Mouse (Mus musculus) liver, adult 2 months (tissue): Measurements from ENCODE around the gene Bicral. TPM values are rescaled to one million over a fixed set of nuclear protein-coding genes. Genes with fewer than 3 reads are reported as not detected.

Source experiments
- DNase-seq: peaks from one replicate; pipeline ENCODE4 v3.0.0-alpha.2; 2011; ENCODE audit warnings: low read depth, low spot score; ENCODE audit errors: extremely low read depth
- H3K27ac ChIP-seq: fragments of 200-500 bp; replicated peaks from 2 replicates; pipeline ENCODE4 v1.5.1; 2012; ENCODE audit warnings: low read depth, mild to moderate bottlenecking, control low read depth, inconsistent platforms, low read length; ENCODE audit not compliant: insufficient read depth
- H3K27me3 ChIP-seq: fragments of 200-500 bp; 2 replicates; pipeline ENCODE4 v1.6.1; 2012; ENCODE audit warnings: mild to moderate bottlenecking, moderate library complexity, low read length, inconsistent platforms; ENCODE audit not compliant: control insufficient read depth, insufficient read depth
- H3K36me3 ChIP-seq: fragments of 200-500 bp; 2 replicates; pipeline ENCODE4 v1.6.1; 2012; ENCODE audit warnings: low read length, inconsistent platforms; ENCODE audit not compliant: control insufficient read depth, insufficient read depth
- H3K4me1 ChIP-seq: fragments of 200-500 bp; 2 replicates; pipeline ENCODE4 v1.6.1; 2011; ENCODE audit warnings: low read length; ENCODE audit not compliant: control insufficient read depth, insufficient read depth
- H3K4me3 ChIP-seq: fragments of 200-500 bp; 2 replicates; pipeline ENCODE4 v1.5.1; 2011; ENCODE audit warnings: low read depth, mild to moderate bottlenecking, control low read depth, low read length, moderate library complexity; ENCODE audit not compliant: insufficient read depth
- H3K79me2 ChIP-seq: fragments of 200-500 bp; 2 replicates; pipeline ENCODE4 v1.6.1; 2012; ENCODE audit warnings: inconsistent platforms, mild to moderate bottlenecking, low read length, moderate library complexity; ENCODE audit not compliant: control insufficient read depth, insufficient read depth
- H3K9ac ChIP-seq: fragments of 200-500 bp; 2 replicates; pipeline ENCODE4 v1.6.1; 2012; ENCODE audit warnings: low read depth, mild to moderate bottlenecking, control low read depth, inconsistent platforms, low read length
- CTCF ChIP-seq: fragments of 200-500 bp; IDR thresholded peaks from 2 replicates; pipeline ENCODE4 v1.5.1; 2011; ENCODE audit warnings: low read depth, low read length, control low read depth
- POLR2A ChIP-seq: fragments of 200-500 bp; IDR thresholded peaks from 2 replicates; pipeline ENCODE4 v1.6.1; 2011; ENCODE audit warnings: low read length, control low read depth; ENCODE audit not compliant: insufficient read depth; ENCODE audit errors: extremely low read depth
- WGBS: fragments of 180-500 bp; shearing (Covaris S2); methylation state at CpG from one replicate; pipeline ENCODE4 v1.1.7; 2018; 5-methylcytosine and 5-hydroxymethylcytosine counted together
- polyA plus RNA-seq: library from polyadenylated mRNA; depleted of rRNA; stranded (reverse); fragments of >200 nt; gene quantifications from 2 replicates; pipeline ENCODE4 v1.2.3, GENCODE M21; 2012
- total RNA-seq: library from RNA; depleted of rRNA; stranded (reverse); fragments of >200 nt; gene quantifications from 2 replicates; pipeline ENCODE4 v1.2.3, GENCODE M21; 2014

The Bicral gene
- total and polyA plus RNA-seq, 2 experiments: 3.2 to 7.9 TPM

GRCm38 (mm10) chr17:46870204-46870798, 12.0 kb upstream of the Bicral start:
- peaks cover 28% of the 10 kb centered on the region for H3K79me2 ChIP-seq
- H3K27me3 ChIP-seq: no peaks in the 10 kb centered on the region
- H3K4me1 ChIP-seq: peaks cover 24% of the 10 kb centered on the region
- no peaks in the 10 kb centered on the region for H3K36me3 ChIP-seq
- no peak overlapping the region for H3K9ac ChIP-seq
- no peak for TF ChIP-seq CTCF
- TF ChIP-seq POLR2A: no peak
- no peak for DNase-seq
- H3K27ac ChIP-seq: no peak overlapping the region
- WGBS: 97% methylated on average over 5 of the region's 5 CpGs
- no peak overlapping the region for H3K4me3 ChIP-seq

GRCm38 (mm10) chr17:46866836-46867235, 8.6 kb upstream of the Bicral start:
- no peak for TF ChIP-seq CTCF
- TF ChIP-seq POLR2A: no peak
- Histone ChIP-seq H3K79me2 (peaks cover 28% of the 10 kb centered on the region), H3K36me3 (no peaks in the 10 kb centered on the region), H3K9ac (no peak overlapping the region), H3K27ac (no peak overlapping the region), H3K4me1 (peaks cover 2% of the 10 kb centered on the region; the same call in 1 of the 2 replicates), H3K27me3 (no peaks in the 10 kb centered on the region), H3K4me3 (no peak overlapping the region)
- WGBS: 91% methylated on average over 12 of the region's 12 CpGs
- no peak for DNase-seq

GRCm38 (mm10) chr17:46864566-46865195, 6.4 kb upstream of the Bicral start:
- H3K27me3 ChIP-seq: no peaks in the 10 kb centered on the region
- no peaks in the 10 kb centered on the region for H3K4me1 ChIP-seq
- no peak overlapping the region for H3K9ac ChIP-seq
- no peak overlapping the region for H3K4me3 ChIP-seq
- 89% methylated on average over 7 of the region's 7 CpGs for WGBS
- no peak for DNase-seq
- no peaks in the 10 kb centered on the region for H3K36me3 ChIP-seq
- H3K27ac ChIP-seq: no peak overlapping the region
- peaks cover 18% of the 10 kb centered on the region for H3K79me2 ChIP-seq
- TF ChIP-seq CTCF: no peak
- TF ChIP-seq POLR2A: no peak

GRCm38 (mm10) chr17:46860120-46860519, 1.8 kb upstream of the Bicral start:
- H3K27ac ChIP-seq: no peak overlapping the region
- no peak overlapping the region for H3K4me3 ChIP-seq
- no peaks in the 10 kb centered on the region for H3K36me3 ChIP-seq
- TF ChIP-seq POLR2A: no peak
- no peak for TF ChIP-seq CTCF
- H3K9ac ChIP-seq: no peak overlapping the region
- H3K4me1 ChIP-seq: peaks cover 4% of the 10 kb centered on the region; the same call in 1 of the 2 replicates
- WGBS: 97% methylated on average over 4 of the region's 4 CpGs
- no peaks in the 10 kb centered on the region for H3K27me3 ChIP-seq
- H3K79me2 ChIP-seq: peaks cover 23% of the 10 kb centered on the region; the same call in 1 of the 2 replicates
- no peak for DNase-seq

GRCm38 (mm10) chr17:46858749-46859444, 615 bp upstream of the Bicral start:
- TF ChIP-seq POLR2A (no peak), CTCF (no peak)
- H3K9ac ChIP-seq: peak overlapping the region; percentile 27; the same call in 1 of the 2 replicates

GRCm38 (mm10) chr17:46857361-46857902, 850 bp downstream of the Bicral start:
- Histone ChIP-seq H3K4me1 (peaks cover 8% of the 10 kb centered on the region), H3K36me3 (no peaks in the 10 kb centered on the region), H3K9ac (peak overlapping the region; percentile 100), H3K79me2 (peaks cover 14% of the 10 kb centered on the region; the same call in 1 of the 2 replicates), H3K27me3 (no peaks in the 10 kb centered on the region), H3K27ac (peak overlapping the region; percentile 100), H3K4me3 (peak overlapping the region; percentile 100)
- WGBS: under 1% methylated on average over 48 of the region's 52 CpGs
- peak; percentile 67 for DNase-seq
- TF ChIP-seq POLR2A: peak; percentile 30; the same call in 1 of the 2 replicates
- no peak for TF ChIP-seq CTCF

More at GRCm38 (mm10) chr17:46858749-46859444, 615 bp upstream of the Bicral start:
- DNase-seq: no peak
- no peaks in the 10 kb centered on the region for H3K36me3 ChIP-seq
- H3K27me3 ChIP-seq: no peaks in the 10 kb centered on the region
- peaks cover 8% of the 10 kb centered on the region for H3K4me1 ChIP-seq
- H3K79me2 ChIP-seq: peaks cover 18% of the 10 kb centered on the region; the same call in 1 of the 2 replicates
- WGBS: 21% methylated on average over 9 of the region's 9 CpGs
- H3K27ac ChIP-seq: no peak overlapping the region
- H3K4me3 ChIP-seq: no peak overlapping the region
